Mouse (Mus musculus) liver, adult 2 months (tissue): ENCODE results near the gene Casr. TPM values are rescaled to one million over a fixed set of nuclear protein-coding genes. Genes with fewer than 3 reads are reported as not detected.

Source experiments
- DNase-seq: peaks from one replicate; pipeline ENCODE4 v3.0.0-alpha.2; 2011; ENCODE audit warnings: low read depth, low spot score; ENCODE audit errors: extremely low read depth
- H3K27ac ChIP-seq: fragments of 200-500 bp; replicated peaks from 2 replicates; pipeline ENCODE4 v1.5.1; 2012; ENCODE audit warnings: low read depth, mild to moderate bottlenecking, control low read depth, inconsistent platforms, low read length; ENCODE audit not compliant: insufficient read depth
- H3K27me3 ChIP-seq: fragments of 200-500 bp; 2 replicates; pipeline ENCODE4 v1.6.1; 2012; ENCODE audit warnings: mild to moderate bottlenecking, moderate library complexity, low read length, inconsistent platforms; ENCODE audit not compliant: control insufficient read depth, insufficient read depth
- H3K36me3 ChIP-seq: fragments of 200-500 bp; 2 replicates; pipeline ENCODE4 v1.6.1; 2012; ENCODE audit warnings: low read length, inconsistent platforms; ENCODE audit not compliant: control insufficient read depth, insufficient read depth
- H3K4me1 ChIP-seq: fragments of 200-500 bp; 2 replicates; pipeline ENCODE4 v1.6.1; 2011; ENCODE audit warnings: low read length; ENCODE audit not compliant: control insufficient read depth, insufficient read depth
- H3K4me3 ChIP-seq: fragments of 200-500 bp; 2 replicates; pipeline ENCODE4 v1.5.1; 2011; ENCODE audit warnings: low read depth, mild to moderate bottlenecking, control low read depth, low read length, moderate library complexity; ENCODE audit not compliant: insufficient read depth
- H3K79me2 ChIP-seq: fragments of 200-500 bp; 2 replicates; pipeline ENCODE4 v1.6.1; 2012; ENCODE audit warnings: inconsistent platforms, mild to moderate bottlenecking, low read length, moderate library complexity; ENCODE audit not compliant: control insufficient read depth, insufficient read depth
- H3K9ac ChIP-seq: fragments of 200-500 bp; 2 replicates; pipeline ENCODE4 v1.6.1; 2012; ENCODE audit warnings: low read depth, mild to moderate bottlenecking, control low read depth, inconsistent platforms, low read length
- CTCF ChIP-seq: fragments of 200-500 bp; IDR thresholded peaks from 2 replicates; pipeline ENCODE4 v1.5.1; 2011; ENCODE audit warnings: low read depth, low read length, control low read depth
- POLR2A ChIP-seq: fragments of 200-500 bp; IDR thresholded peaks from 2 replicates; pipeline ENCODE4 v1.6.1; 2011; ENCODE audit warnings: low read length, control low read depth; ENCODE audit not compliant: insufficient read depth; ENCODE audit errors: extremely low read depth
- WGBS: fragments of 180-500 bp; shearing (Covaris S2); methylation state at CpG from one replicate; pipeline ENCODE4 v1.1.7; 2018; 5-methylcytosine and 5-hydroxymethylcytosine counted together
- polyA plus RNA-seq: library from polyadenylated mRNA; depleted of rRNA; stranded (reverse); fragments of >200 nt; gene quantifications from 2 replicates; pipeline ENCODE4 v1.2.3, GENCODE M21; 2012; rRNA removed
- total RNA-seq: library from RNA; depleted of rRNA; stranded (reverse); fragments of >200 nt; gene quantifications from 2 replicates; pipeline ENCODE4 v1.2.3, GENCODE M21; 2014; rRNA removed

Gene Casr
- total and polyA plus RNA-seq, 2 experiments = not detected

DNA sequence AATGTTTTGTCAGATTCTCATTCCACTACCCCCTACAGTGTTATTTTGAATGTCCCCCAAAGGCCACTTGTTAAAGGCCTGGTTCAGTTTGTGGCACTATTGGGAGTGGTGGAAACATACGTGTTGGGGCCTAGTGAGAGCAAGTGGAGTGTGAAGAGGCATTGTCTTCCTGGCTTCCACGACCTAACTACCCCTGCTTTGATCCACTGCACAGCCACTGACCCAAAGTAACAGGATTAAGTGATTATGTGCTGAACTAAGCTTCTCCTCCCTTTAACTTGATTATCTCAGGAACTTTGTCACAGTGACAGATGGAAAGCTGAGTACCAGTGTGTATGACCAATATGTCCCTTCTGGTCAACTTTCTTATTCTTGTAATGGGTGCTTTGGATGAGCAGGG is 101.5 kb downstream of the Casr start:
- Histone ChIP-seq H3K27ac (no peak overlapping the region), H3K4me1 (no peaks in the 10 kb centered on the region), H3K27me3 (no peaks in the 10 kb centered on the region), H3K9ac (no peak overlapping the region), H3K36me3 (no peaks in the 10 kb centered on the region), H3K4me3 (no peak overlapping the region), H3K79me2 (no peaks in the 10 kb centered on the region)
- DNase-seq = no peak
- WGBS = 59% methylated on average over 2 of the region's 2 CpGs
- TF ChIP-seq POLR2A (no peak), CTCF (no peak)

DNA sequence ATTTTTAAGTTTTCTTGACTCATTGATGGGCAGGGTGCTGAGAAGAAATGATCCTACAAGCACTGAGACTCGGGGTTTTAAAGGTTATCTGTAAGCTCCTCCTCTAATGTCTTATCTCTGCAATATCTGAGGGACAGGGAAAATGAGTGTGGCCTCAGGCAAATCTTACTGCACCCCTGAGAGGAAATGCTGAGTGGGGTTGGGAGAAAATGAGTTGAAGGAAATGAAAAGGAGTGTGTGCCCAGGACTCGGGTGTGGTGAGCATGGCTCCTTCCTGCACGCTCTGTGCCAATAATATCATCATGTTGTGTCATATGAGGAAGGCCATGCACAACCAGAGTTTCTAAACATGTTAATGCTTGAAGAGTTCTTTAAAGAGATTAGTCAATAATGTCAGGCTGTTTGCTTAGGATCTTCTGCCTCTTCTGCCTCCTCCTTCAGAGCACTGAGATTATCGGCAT is 106.6 kb downstream of the Casr start, which contains the start of gene Stfa3:
TSS of gene Stfa3 (minus strand) at position 51 of the 461 bp plus-strand sequence.
- TF ChIP-seq POLR2A (no peak), CTCF (no peak)
- no peaks in the 10 kb centered on the region for H3K27me3 ChIP-seq
- no peaks in the 10 kb centered on the region for H3K4me1 ChIP-seq
- 73% methylated on average over 4 of the region's 4 CpGs for WGBS
- no peak within 1 kb of the TSS for H3K4me3 ChIP-seq
- no peak for DNase-seq
- H3K79me2 ChIP-seq = no peaks in the 10 kb centered on the region
- no peak within 1 kb of the TSS for H3K9ac ChIP-seq
- no peak within 1 kb of the TSS for H3K27ac ChIP-seq
- no peaks in the 10 kb centered on the region for H3K36me3 ChIP-seq

Other genes with a start within 250 kb of the Casr start
- not detected in 2 replicates for gene BC117090, start 227.8 kb downstream of the Casr start, total RNA-seq
- gene BC117090, start 227.8 kb downstream of the Casr start, polyA plus RNA-seq = not detected in 2 replicates
- not detected in 2 replicates for gene BC100530, start 194.4 kb downstream of the Casr start, total RNA-seq
- gene BC100530, start 194.4 kb downstream of the Casr start, polyA plus RNA-seq = not detected in 2 replicates
- not detected in 2 replicates for gene Stfa2, start 153.7 kb downstream of the Casr start, total RNA-seq
- gene Stfa2, start 153.7 kb downstream of the Casr start, polyA plus RNA-seq = not detected in 2 replicates
- not detected in 2 replicates for gene Stfa3, start 106.7 kb downstream of the Casr start, total RNA-seq
- not detected in 2 replicates for gene Stfa3, start 106.7 kb downstream of the Casr start, polyA plus RNA-seq
- gene Cd86, start 103.9 kb upstream of the Casr start, total RNA-seq = 5.2 and 5.3 TPM in 2 replicates
- gene Cd86, start 103.9 kb upstream of the Casr start, polyA plus RNA-seq = 0.68 and 0.99 TPM in 2 replicates
- gene Ildr1, start 131.8 kb upstream of the Casr start, total RNA-seq = 0.34 and 0.37 TPM in 2 replicates
- 0.11 and 0.15 TPM in 2 replicates for gene Ildr1, start 131.8 kb upstream of the Casr start, polyA plus RNA-seq
- gene Slc15a2, start 222.8 kb upstream of the Casr start, total RNA-seq = 2.8 and 6.9 TPM in 2 replicates
- 0.24 and 0.97 TPM in 2 replicates for gene Slc15a2, start 222.8 kb upstream of the Casr start, polyA plus RNA-seq